In genomic region chr16:97523024-97523423, GRCm38 (mm10) we compare ENCODE assay signal across 9 mouse cellular contexts. TPM values are rescaled to one million over a fixed set of nuclear protein-coding genes. Genes with fewer than 3 reads are reported as not detected.
DNase-seq lines count a peak whose midpoint lies in the region; ATAC-seq and TF ChIP-seq lines count a peak whose summit lies in the region.
"Had no signal": no experiment of that assay in that cellular context is flagged by ENCODE, and none has a peak within 500 bp of the region (broad histone marks: within the 10 kb centered on the region; RNA-seq: fewer than 3 reads in every experiment).

No protein-coding gene starts in this region.

- H3K27ac ChIP-seq in kidney, postnatal 0 days, result no peak overlapping the region
- no peak overlapping the region for H3K27ac ChIP-seq in liver, embryonic 11.5 days (ENCODE audit: low read depth, low read length)
- H3K27ac ChIP-seq: stomach, embryonic 15.5 days had no signal

- no peak overlapping the region for H3K4me2 ChIP-seq in kidney, postnatal 0 days (ENCODE audit: low read length)
- no peak overlapping the region for H3K4me2 ChIP-seq in liver, embryonic 11.5 days
- H3K4me2 ChIP-seq: stomach, embryonic 15.5 days had no signal

- DNase-seq in cerebellum, adult 8-10 months, result peak; percentile 16
- DNase-seq in c-Kit-positive CD71-positive TER-119-positive erythroid progenitor cells, embryonic 14.5 days (ENCODE audit: low spot score), result peak; percentile 45
- DNase-seq in frontal cortex, postnatal 36 days (ENCODE audit: low spot score in 2 of 2), result peak; percentile 33 to 68
- peak; percentile 76 for DNase-seq in kidney, postnatal 0 days (ENCODE audit: low spot score)
- DNase-seq in liver, embryonic 11.5 days (ENCODE audit: low spot score), result peak; percentile 38
- DNase-seq in retina, postnatal 7 days (ENCODE audit: low read depth, low spot score), result peak; percentile 44

- peaks cover 7% of the 10 kb centered on the region for H3K4me1 ChIP-seq in E14TG2a.4 (replicated peaks; ENCODE audit: low read depth, low read length)
- H3K4me1 ChIP-seq in kidney, postnatal 0 days (replicated peaks; ENCODE audit: insufficient read depth, low read length), result no peaks in the 10 kb centered on the region
- H3K4me1 ChIP-seq in liver, embryonic 11.5 days (replicated peaks; ENCODE audit: control insufficient read depth, insufficient read depth, low read length), result no peaks in the 10 kb centered on the region
- H3K4me1 ChIP-seq: stomach, embryonic 15.5 days had no signal

- 21% methylated on average over 1 of the region's 1 CpGs for WGBS in kidney, postnatal 0 days
- 4% methylated on average over 1 of the region's 1 CpGs for WGBS in liver, embryonic 11.5 days

- no peak for ATAC-seq in cerebellum, adult (ENCODE audit: insufficient number of reproducible peaks, low FRiP score, low TSS enrichment)
- no peak for ATAC-seq in kidney, postnatal 0 days (replicated peaks; ENCODE audit: low FRiP score, low read depth)
- 0 out of 2 replicates have a peak, but pooled peaks have one; percentile 15 for ATAC-seq in liver, embryonic 11.5 days (replicated peaks; ENCODE audit: low FRiP score)

- H3K36me3 ChIP-seq in E14TG2a.4 (ENCODE audit: insufficient read depth, low read length), result no peaks in the 10 kb centered on the region
- no peaks in the 10 kb centered on the region for H3K36me3 ChIP-seq in kidney, postnatal 0 days (ENCODE audit: insufficient read depth, low read length)
- H3K36me3 ChIP-seq in liver, embryonic 11.5 days (ENCODE audit: control insufficient read depth, insufficient read depth, low read length), result no peaks in the 10 kb centered on the region
- H3K36me3 ChIP-seq: stomach, embryonic 15.5 days had no signal

- H3K9me3 ChIP-seq in E14TG2a.4 (ENCODE audit: low read length), result peaks cover 20% of the 10 kb centered on the region
- no peaks in the 10 kb centered on the region for H3K9me3 ChIP-seq in kidney, postnatal 0 days (replicated peaks; ENCODE audit: low read length)
- H3K9me3 ChIP-seq in liver, embryonic 11.5 days (ENCODE audit: control insufficient read depth, low read length), result no peaks in the 10 kb centered on the region
- H3K9me3 ChIP-seq: stomach, embryonic 15.5 days had no signal

- TF ChIP-seq CTCF in E14TG2a.4 (conservative IDR thresholded peaks at IDR 0.05; ENCODE audit: low read length), result peak; percentile 60
- peak; percentile 88 for TF ChIP-seq CTCF in kidney, postnatal 0 days (IDR thresholded peaks at IDR 0.05; ENCODE audit: low read depth)

- no peak overlapping the region for H3K9ac ChIP-seq in kidney, postnatal 0 days (ENCODE audit: low read depth, low read length)
- H3K9ac ChIP-seq in liver, embryonic 11.5 days (ENCODE audit: low read depth, low read length), result no peak overlapping the region
- H3K9ac ChIP-seq: stomach, embryonic 15.5 days had no signal

- no peak overlapping the region for H3K4me3 ChIP-seq in E14TG2a.4 (replicated peaks; ENCODE audit: low read length)
- no peak overlapping the region for H3K4me3 ChIP-seq in kidney, postnatal 0 days (replicated peaks; ENCODE audit: low read depth, low read length)
- no peak overlapping the region for H3K4me3 ChIP-seq in liver, embryonic 11.5 days (ENCODE audit: low read depth, low read length)
- H3K4me3 ChIP-seq: stomach, embryonic 15.5 days had no signal

- H3K27me3 ChIP-seq in E14TG2a.4 (ENCODE audit: insufficient read depth, low read length), result no peaks in the 10 kb centered on the region
- H3K27me3 ChIP-seq in kidney, postnatal 0 days (ENCODE audit: insufficient read depth, low read length), result no peaks in the 10 kb centered on the region
- no peaks in the 10 kb centered on the region for H3K27me3 ChIP-seq in liver, embryonic 11.5 days (replicated peaks; ENCODE audit: control insufficient read depth, insufficient read depth, low read length)
- H3K27me3 ChIP-seq: stomach, embryonic 15.5 days had no signal

RNA-seq across cellular contexts. Expression of gene Fam3b, which starts 8.4 kb away (rescaled TPM):
- not detected in 2 replicates for polyA plus RNA-seq in kidney, postnatal 0 days (2015; fragmentation: Nextera tagmentation; extraction: Ambion mirVana)
- polyA plus RNA-seq in liver, embryonic 11.5 days (2014; fragmentation: Nextera tagmentation; extraction: Ambion mirVana), result not detected in 2 replicates

Comparison
In these comparisons a context has a peak if more than half of its experiments do, and no peak if none do; other contexts are left out.
1. DNase-seq: peak in every context shown above with its lines; median percentile 76 in kidney, postnatal 0 days; 50 in frontal cortex, postnatal 36 days; 45 in c-Kit-positive CD71-positive TER-119-positive erythroid progenitor cells, embryonic 14.5 days; 44 in retina, postnatal 7 days; 38 in liver, embryonic 11.5 days; 16 in cerebellum, adult 8-10 months.